Mouse (Mus musculus): ENCODE results near the gene Dhx58.
A peak's percentile ranks its signal among the peaks of the same experiment; 100 is the strongest.

Dhx58 gene

GRCm38 (mm10) chr11:100703851-100704531 lies at the start of gene Dhx58:
Gene Dhx58 (minus strand): TSS chr11:100704271.
- DNase-seq (ENCODE audit: low read depth, low spot score): no peak

GRCm38 (mm10) chr11:100752294-100752693 lies 48.2 kb upstream of the Dhx58 start:
- no peak for DNase-seq (ENCODE audit: low read depth, low spot score)

- no peak for DNase-seq (ENCODE audit: low read depth, low spot score)
These were observed 46.1 kb upstream of the Dhx58 start for GRCm38 (mm10) chr11:100750127-100750526.

- DNase-seq (ENCODE audit: low read depth, low spot score): peak; percentile 67
These were observed 45.4 kb upstream of the Dhx58 start for GRCm38 (mm10) chr11:100749469-100749868.

- no peak for DNase-seq (ENCODE audit: low read depth, low spot score)
These were observed 44.5 kb upstream of the Dhx58 start for GRCm38 (mm10) chr11:100748620-100749019.

GRCm38 (mm10) chr11:100747114-100747513 lies 43.0 kb upstream of the Dhx58 start:
- DNase-seq (ENCODE audit: low read depth, low spot score): no peak

- DNase-seq (ENCODE audit: low read depth, low spot score): peak; percentile 52
These were observed 42.5 kb upstream of the Dhx58 start for GRCm38 (mm10) chr11:100746546-100746945.

- DNase-seq (ENCODE audit: low read depth, low spot score): peak; percentile 85
These were observed 41.0 kb upstream of the Dhx58 start for GRCm38 (mm10) chr11:100745085-100745484.

- no peak for DNase-seq (ENCODE audit: low read depth, low spot score)
These were observed 37.3 kb upstream of the Dhx58 start for GRCm38 (mm10) chr11:100741348-100741747.

GRCm38 (mm10) chr11:100738749-100739148 lies 34.7 kb upstream of the Dhx58 start:
- DNase-seq (ENCODE audit: low read depth, low spot score): no peak

GRCm38 (mm10) chr11:100738066-100738604 lies 34.1 kb upstream of the Dhx58 start, which contains the start of gene Rab5c:
Gene Rab5c (minus strand): TSS chr11:100738215.
- DNase-seq (ENCODE audit: low read depth, low spot score): peak; percentile 100

- DNase-seq (ENCODE audit: low read depth, low spot score): no peak
These were observed 33.1 kb upstream of the Dhx58 start for GRCm38 (mm10) chr11:100737105-100737733.

- DNase-seq (ENCODE audit: low read depth, low spot score): no peak
These were observed 32.6 kb upstream of the Dhx58 start for GRCm38 (mm10) chr11:100736746-100737080.

GRCm38 (mm10) chr11:100735954-100736745 lies 32.1 kb upstream of the Dhx58 start:
- DNase-seq (ENCODE audit: low read depth, low spot score): no peak

GRCm38 (mm10) chr11:100735134-100735865 lies 31.2 kb upstream of the Dhx58 start:
- DNase-seq (ENCODE audit: low read depth, low spot score): no peak

GRCm38 (mm10) chr11:100730477-100731205 lies 26.6 kb upstream of the Dhx58 start:
- DNase-seq (ENCODE audit: low read depth, low spot score): no peak

- no peak for DNase-seq (ENCODE audit: low read depth, low spot score)
These were observed 25.9 kb upstream of the Dhx58 start for GRCm38 (mm10) chr11:100729976-100730375.

GRCm38 (mm10) chr11:100728601-100729000 lies 24.5 kb upstream of the Dhx58 start:
- DNase-seq (ENCODE audit: low read depth, low spot score): no peak

GRCm38 (mm10) chr11:100727201-100727600 lies 23.1 kb upstream of the Dhx58 start:
- DNase-seq (ENCODE audit: low read depth, low spot score): no peak

- DNase-seq (ENCODE audit: low read depth, low spot score): no peak
These were observed 20.9 kb upstream of the Dhx58 start for GRCm38 (mm10) chr11:100724919-100725512.
